Mouse (Mus musculus) testis, adult 2 months (tissue): ENCODE measurements around the gene Hoxa13.

Experiments
- CTCF ChIP-seq: fragments of 200-500 bp; IDR thresholded peaks from 2 replicates; pipeline ENCODE4 v1.5.1; 2012; ENCODE audit warnings: low read depth, mild to moderate bottlenecking, inconsistent platforms, low read length, moderate library complexity; ENCODE audit not compliant: control insufficient read depth, insufficient read depth, insufficient replicate concordance
- POLR2A ChIP-seq: fragments of 200-500 bp; IDR thresholded peaks from 2 replicates; pipeline ENCODE4 v1.6.1; 2012; ENCODE audit warnings: low read depth, mild to moderate bottlenecking, inconsistent platforms, low read length, moderate library complexity; ENCODE audit not compliant: control insufficient read depth

GRCm38 (mm10) chr6:52270494-52271480, 10.1 kb upstream of the Hoxa13 start:
- peak; percentile 56; the same call in 1 of the 2 replicates for TF ChIP-seq CTCF
- TF ChIP-seq POLR2A = no peak
